Mouse (Mus musculus): ENCODE measurements around the gene Scfd2. TPM values are rescaled to one million over a fixed set of nuclear protein-coding genes. Genes with fewer than 3 reads are reported as not detected.

The Scfd2 gene
- polyA plus RNA-seq, 1 experiment = 3.1 TPM

DNA sequence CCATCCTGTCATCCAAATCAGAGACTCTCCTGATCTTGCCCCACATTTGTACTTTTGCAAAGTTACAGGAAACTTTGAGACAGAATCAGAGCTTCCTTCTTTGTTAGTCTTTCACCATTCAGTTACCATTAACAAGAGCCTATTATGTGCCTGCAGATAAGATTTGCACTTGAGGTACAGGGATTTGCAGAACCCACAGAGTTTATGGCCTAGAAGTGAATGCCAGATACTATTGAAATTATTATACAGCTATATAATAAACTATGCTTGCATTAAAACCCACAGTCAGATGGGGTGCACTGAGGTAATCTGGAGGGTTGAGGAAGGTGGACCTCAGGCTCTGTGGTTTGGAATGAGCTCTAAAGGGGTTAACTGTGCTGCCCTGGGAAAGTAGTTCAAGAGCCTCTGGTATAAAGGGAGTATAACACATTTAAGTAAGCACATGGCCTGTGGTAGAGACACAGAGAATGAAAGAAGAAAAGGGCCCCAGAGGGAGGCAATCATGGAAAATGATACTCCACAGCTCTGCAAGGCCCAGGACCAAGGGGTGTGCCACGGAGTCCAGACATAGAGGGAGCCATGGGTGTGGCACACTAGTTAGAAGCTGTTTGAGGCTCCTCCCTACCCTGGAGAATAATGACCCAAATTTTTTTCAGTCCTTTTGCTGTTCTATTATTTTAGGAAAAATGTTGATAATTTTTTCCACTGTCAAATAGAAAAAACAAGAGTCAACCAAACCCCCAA is 144.2 kb downstream of the Scfd2 start:
- TF ChIP-seq CTCF (IDR thresholded peaks at IDR 0.05; ENCODE audit: control insufficient read depth, insufficient read depth, low read length) (no peak), POLR2A (IDR thresholded peaks at IDR 0.05; ENCODE audit: borderline replicate concordance, control insufficient read depth, low read depth, low read length) (no peak)
- no peak overlapping the region for H3K27ac ChIP-seq (ENCODE audit: control insufficient read depth, insufficient read depth, low read depth, low read length, poor library complexity)
- no peaks in the 10 kb centered on the region for H3K4me1 ChIP-seq (ENCODE audit: control insufficient read depth, insufficient read depth, low read length)
- 61% methylated on average over 1 of the region's 1 CpGs for WGBS
- no peak overlapping the region for H3K4me3 ChIP-seq (replicated peaks; ENCODE audit: control insufficient read depth, low read depth, low read length)

- Histone ChIP-seq H3K4me3 (replicated peaks; ENCODE audit: control insufficient read depth, low read depth, low read length) (no peak overlapping the region), H3K4me1 (ENCODE audit: control insufficient read depth, insufficient read depth, low read length) (no peaks in the 10 kb centered on the region), H3K27ac (ENCODE audit: control insufficient read depth, insufficient read depth, low read depth, low read length, poor library complexity) (no peak overlapping the region)
- 83% methylated on average over 5 of the region's 5 CpGs for WGBS
- TF ChIP-seq CTCF (IDR thresholded peaks at IDR 0.05; ENCODE audit: control insufficient read depth, insufficient read depth, low read length) (no peak), POLR2A (IDR thresholded peaks at IDR 0.05; ENCODE audit: borderline replicate concordance, control insufficient read depth, low read depth, low read length) (no peak)
Measured at GRCm38 (mm10) chr5:74380045-74380444, 151.5 kb downstream of the Scfd2 start.

- TF ChIP-seq CTCF (IDR thresholded peaks at IDR 0.05; ENCODE audit: control insufficient read depth, insufficient read depth, low read length) (no peak), POLR2A (IDR thresholded peaks at IDR 0.05; ENCODE audit: borderline replicate concordance, control insufficient read depth, low read depth, low read length) (no peak)
- Histone ChIP-seq H3K4me1 (ENCODE audit: control insufficient read depth, insufficient read depth, low read length) (no peaks in the 10 kb centered on the region), H3K4me3 (replicated peaks; ENCODE audit: control insufficient read depth, low read depth, low read length) (no peak overlapping the region), H3K27ac (ENCODE audit: control insufficient read depth, insufficient read depth, low read depth, low read length, poor library complexity) (no peak overlapping the region)
- 83% methylated on average over 9 of the region's 9 CpGs for WGBS
Measured at GRCm38 (mm10) chr5:74366710-74367101, 164.9 kb downstream of the Scfd2 start.

GRCm38 (mm10) chr5:74365984-74366709 is 165.4 kb downstream of the Scfd2 start:
- Histone ChIP-seq H3K4me3 (replicated peaks; ENCODE audit: control insufficient read depth, low read depth, low read length) (no peak overlapping the region), H3K4me1 (ENCODE audit: control insufficient read depth, insufficient read depth, low read length) (no peaks in the 10 kb centered on the region), H3K27ac (ENCODE audit: control insufficient read depth, insufficient read depth, low read depth, low read length, poor library complexity) (no peak overlapping the region)
- TF ChIP-seq POLR2A (IDR thresholded peaks at IDR 0.05; ENCODE audit: borderline replicate concordance, control insufficient read depth, low read depth, low read length) (no peak), CTCF (IDR thresholded peaks at IDR 0.05; ENCODE audit: control insufficient read depth, insufficient read depth, low read length) (no peak)
- 50% methylated on average over 4 of the region's 4 CpGs for WGBS

- no peaks in the 10 kb centered on the region for H3K4me1 ChIP-seq (ENCODE audit: control insufficient read depth, insufficient read depth, low read length)
- no peak overlapping the region for H3K4me3 ChIP-seq (replicated peaks; ENCODE audit: control insufficient read depth, low read depth, low read length)
- H3K27ac ChIP-seq (ENCODE audit: control insufficient read depth, insufficient read depth, low read depth, low read length, poor library complexity) = no peak overlapping the region
- TF ChIP-seq CTCF (IDR thresholded peaks at IDR 0.05; ENCODE audit: control insufficient read depth, insufficient read depth, low read length) (no peak), POLR2A (IDR thresholded peaks at IDR 0.05; ENCODE audit: borderline replicate concordance, control insufficient read depth, low read depth, low read length) (no peak)
- whole genome bisulfite sequencing = 92% methylated on average over 6 of the region's 6 CpGs
Measured at GRCm38 (mm10) chr5:74365408-74365807, 166.2 kb downstream of the Scfd2 start.

GRCm38 (mm10) chr5:74363296-74363695 is 168.3 kb downstream of the Scfd2 start:
- H3K27ac ChIP-seq (ENCODE audit: control insufficient read depth, insufficient read depth, low read depth, low read length, poor library complexity) = no peak overlapping the region
- H3K4me3 ChIP-seq (replicated peaks; ENCODE audit: control insufficient read depth, low read depth, low read length) = no peak overlapping the region
- TF ChIP-seq CTCF (IDR thresholded peaks at IDR 0.05; ENCODE audit: control insufficient read depth, insufficient read depth, low read length) (no peak), POLR2A (IDR thresholded peaks at IDR 0.05; ENCODE audit: borderline replicate concordance, control insufficient read depth, low read depth, low read length) (no peak)
- WGBS = 91% methylated on average over 1 of the region's 1 CpGs
- H3K4me1 ChIP-seq (ENCODE audit: control insufficient read depth, insufficient read depth, low read length) = no peaks in the 10 kb centered on the region

DNA sequence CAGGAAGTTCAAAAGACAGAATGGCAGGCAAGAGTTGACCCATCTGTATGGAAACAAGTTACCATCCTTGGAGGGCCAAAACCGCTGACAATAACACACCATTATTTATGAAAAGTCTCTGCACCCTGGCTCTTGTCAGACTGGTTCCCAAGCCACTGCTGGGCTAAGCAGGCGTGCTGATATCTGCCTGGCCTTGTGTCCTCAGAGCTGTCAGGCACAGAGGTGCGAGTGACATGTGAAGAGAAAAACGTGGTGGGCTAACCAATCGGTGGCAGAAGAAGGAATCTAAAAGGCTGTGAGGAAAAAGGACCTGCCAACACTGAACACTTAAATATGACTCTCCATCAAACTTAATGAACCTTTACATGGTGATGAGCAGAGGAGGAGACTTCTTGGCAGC is 170.0 kb downstream of the Scfd2 start:
- H3K27ac ChIP-seq (ENCODE audit: control insufficient read depth, insufficient read depth, low read depth, low read length, poor library complexity) = no peak overlapping the region
- no peaks in the 10 kb centered on the region for H3K4me1 ChIP-seq (ENCODE audit: control insufficient read depth, insufficient read depth, low read length)
- 79% methylated on average over 5 of the region's 5 CpGs for WGBS
- no peak overlapping the region for H3K4me3 ChIP-seq (replicated peaks; ENCODE audit: control insufficient read depth, low read depth, low read length)
- no peak for TF ChIP-seq CTCF (IDR thresholded peaks at IDR 0.05; ENCODE audit: control insufficient read depth, insufficient read depth, low read length)
- no peak for TF ChIP-seq POLR2A (IDR thresholded peaks at IDR 0.05; ENCODE audit: borderline replicate concordance, control insufficient read depth, low read depth, low read length)

GRCm38 (mm10) chr5:74358033-74358432 is 173.5 kb downstream of the Scfd2 start:
- 84% methylated on average over 8 of the region's 8 CpGs for WGBS
- H3K4me1 ChIP-seq (ENCODE audit: control insufficient read depth, insufficient read depth, low read length) = no peaks in the 10 kb centered on the region
- no peak overlapping the region for H3K4me3 ChIP-seq (replicated peaks; ENCODE audit: control insufficient read depth, low read depth, low read length)
- H3K27ac ChIP-seq (ENCODE audit: control insufficient read depth, insufficient read depth, low read depth, low read length, poor library complexity) = no peak overlapping the region
- TF ChIP-seq CTCF (IDR thresholded peaks at IDR 0.05; ENCODE audit: control insufficient read depth, insufficient read depth, low read length) (no peak), POLR2A (IDR thresholded peaks at IDR 0.05; ENCODE audit: borderline replicate concordance, control insufficient read depth, low read depth, low read length) (no peak)

All from bone marrow, adult 2 months (tissue).